Mouse (Mus musculus) adrenal gland, adult 8-10 months (tissue): ENCODE measurements around the gene Lemd2. TPM values are rescaled to one million over a fixed set of nuclear protein-coding genes. Genes with fewer than 3 reads are reported as not detected.
A peak's percentile ranks its signal among the peaks of the same experiment; 100 is the strongest.
"Not testable (repeated sequence)": the region's sequence is repeated elsewhere in the genome, so short reads cannot be mapped to it uniquely, and the experiment has no call there.

Source experiments
- DNase-seq: peaks from one replicate; pipeline ENCODE4 v3.0.0; 2022
- total RNA-seq, 4 experiments: library from RNA; stranded (reverse); gene quantifications; 2 replicates each; pipeline ENCODE4 v1.2.4; 2022

The Lemd2 gene
- 10 to 100 TPM; 58.3 to 93.1 (median 76.5) TPM for total RNA-seq

DNA sequence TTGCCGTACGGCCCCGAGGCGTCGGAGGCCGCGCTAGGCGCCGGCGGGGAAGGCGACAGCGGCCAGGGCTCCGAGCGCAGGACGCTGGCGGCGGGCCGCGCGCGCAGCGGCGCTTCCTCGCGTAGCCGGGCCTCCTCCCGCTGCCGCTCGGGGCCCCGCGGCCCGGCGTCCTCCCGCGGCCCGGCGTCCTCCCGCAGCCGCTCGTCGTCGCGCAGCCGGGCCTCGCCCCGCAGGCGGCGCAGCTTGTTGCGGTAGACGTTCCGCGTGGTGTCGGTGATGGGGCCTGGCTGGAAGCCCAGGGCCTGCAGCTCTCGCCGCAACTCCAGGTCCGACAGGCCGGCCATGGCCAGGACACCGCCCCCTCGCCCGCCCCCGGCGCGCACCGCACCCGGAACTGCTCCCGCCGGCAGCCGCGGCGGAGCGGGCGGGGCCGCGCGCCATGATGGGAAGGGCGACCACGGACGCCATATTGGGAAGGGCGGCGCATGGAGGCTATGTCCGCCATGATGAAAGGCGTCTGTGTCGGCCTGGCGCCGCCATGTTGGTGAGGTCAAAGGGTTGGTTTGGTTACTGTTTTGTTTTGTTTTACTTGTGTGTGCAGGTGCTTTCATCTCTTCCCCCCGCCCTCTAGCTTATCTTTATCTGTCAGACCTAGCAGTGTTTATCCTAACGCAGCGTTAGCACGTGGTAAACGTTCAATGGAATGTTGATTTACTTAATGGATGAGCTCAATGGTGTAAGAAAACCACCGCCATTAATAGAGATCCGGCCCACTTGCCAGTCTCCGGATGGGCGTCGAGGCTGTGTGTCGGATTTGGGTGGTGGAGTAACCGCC lies at the start of gene Lemd2:
Gene Lemd2, minus strand, starts transcription at position 395 of the 835 bp plus-strand sequence.
- peak; percentile 94 for DNase-seq

DNA sequence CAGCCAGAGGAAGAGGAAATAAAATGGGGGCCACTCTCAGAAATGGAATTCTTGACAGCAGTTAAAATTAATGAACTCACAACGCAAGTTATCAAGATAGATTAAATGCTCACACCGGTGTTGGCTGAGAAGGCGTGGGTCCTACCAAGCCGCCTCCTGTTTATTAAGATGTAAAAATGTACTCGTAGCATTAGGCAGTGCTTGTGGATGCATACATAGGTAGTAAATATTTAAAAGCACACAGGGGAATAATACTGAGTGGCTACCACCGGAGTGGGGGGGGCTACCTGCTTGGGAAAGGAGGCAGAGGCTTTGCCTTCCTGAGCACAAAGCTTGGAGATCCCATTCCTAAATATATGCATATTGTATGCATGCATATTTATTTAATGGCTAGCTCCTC lies 46.9 kb upstream of the Lemd2 start:
- no peak for DNase-seq

DNA sequence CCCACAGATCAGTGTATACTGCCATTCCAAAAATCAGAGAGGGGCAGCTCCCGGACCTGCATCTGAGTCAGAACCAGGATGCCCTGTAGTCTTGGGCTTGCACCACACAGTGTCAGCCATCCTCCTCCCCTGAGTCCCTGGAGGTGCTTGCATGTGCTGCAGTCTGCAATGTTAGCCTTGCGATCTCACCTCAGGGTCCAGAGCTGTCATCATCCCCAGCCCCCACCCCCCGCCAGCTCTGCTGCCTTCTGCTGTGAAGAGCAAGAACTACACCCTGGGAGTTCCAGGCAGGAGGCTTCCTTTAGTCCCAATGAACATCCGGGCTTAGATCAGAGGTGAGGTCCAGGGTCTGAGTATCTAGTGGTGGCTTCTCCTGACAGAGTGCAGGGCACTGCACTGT lies 46.2 kb upstream of the Lemd2 start:
- no peak for DNase-seq

DNA sequence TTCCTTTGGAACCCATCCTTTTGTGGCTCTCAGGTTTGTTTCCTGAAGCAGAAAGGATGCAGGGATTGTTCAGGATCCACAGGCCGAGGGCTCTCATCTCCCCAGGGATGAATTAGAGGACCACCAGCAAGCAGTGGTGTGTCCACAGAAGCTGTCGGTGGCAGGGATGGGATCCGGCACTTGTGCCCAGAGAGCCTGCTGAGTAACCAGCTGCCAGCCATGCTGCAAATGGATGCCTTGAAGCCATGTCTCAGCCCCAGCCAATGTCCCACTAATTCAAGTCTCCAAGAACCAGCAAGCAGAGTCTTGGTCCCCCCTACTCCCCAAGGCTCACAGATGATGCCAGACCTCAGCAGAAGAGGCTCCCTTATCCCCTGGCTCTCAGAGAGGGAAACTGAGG lies 44.8 kb upstream of the Lemd2 start:
- DNase-seq: no peak

DNA sequence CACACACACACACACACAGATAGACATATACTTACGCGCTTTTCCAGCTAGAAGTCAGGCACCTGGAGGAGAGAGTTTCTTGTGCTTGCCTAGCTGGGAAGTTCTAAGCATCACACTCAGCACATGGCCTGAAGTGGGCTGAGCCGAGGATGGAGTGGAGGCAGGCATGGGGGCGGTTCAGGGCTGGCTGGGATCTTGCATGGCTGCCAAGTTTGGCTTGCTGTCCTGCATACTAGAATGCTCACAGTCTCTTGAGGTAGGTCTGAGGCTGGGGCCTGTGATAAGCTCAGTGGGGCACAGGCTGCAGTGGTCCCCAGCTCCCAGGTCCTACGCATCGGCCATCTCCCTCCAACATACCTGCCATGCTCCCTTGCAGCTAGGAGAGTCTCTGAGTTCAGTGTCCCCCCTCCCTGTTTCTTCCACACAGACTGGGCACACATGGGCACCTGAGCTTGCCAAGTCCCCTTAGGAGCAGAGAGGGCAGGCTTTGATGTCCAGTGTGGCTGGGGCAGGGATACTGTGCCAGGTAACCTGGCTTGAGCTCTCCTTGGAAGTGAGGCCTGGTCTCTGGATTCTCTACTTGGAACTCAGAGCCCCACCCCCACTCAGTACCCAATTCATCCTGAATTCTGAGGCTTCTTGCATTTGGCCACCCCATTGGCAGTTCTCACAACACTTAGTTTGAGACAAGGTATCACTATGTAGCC lies 43.6 kb upstream of the Lemd2 start:
- no peak for DNase-seq

DNA sequence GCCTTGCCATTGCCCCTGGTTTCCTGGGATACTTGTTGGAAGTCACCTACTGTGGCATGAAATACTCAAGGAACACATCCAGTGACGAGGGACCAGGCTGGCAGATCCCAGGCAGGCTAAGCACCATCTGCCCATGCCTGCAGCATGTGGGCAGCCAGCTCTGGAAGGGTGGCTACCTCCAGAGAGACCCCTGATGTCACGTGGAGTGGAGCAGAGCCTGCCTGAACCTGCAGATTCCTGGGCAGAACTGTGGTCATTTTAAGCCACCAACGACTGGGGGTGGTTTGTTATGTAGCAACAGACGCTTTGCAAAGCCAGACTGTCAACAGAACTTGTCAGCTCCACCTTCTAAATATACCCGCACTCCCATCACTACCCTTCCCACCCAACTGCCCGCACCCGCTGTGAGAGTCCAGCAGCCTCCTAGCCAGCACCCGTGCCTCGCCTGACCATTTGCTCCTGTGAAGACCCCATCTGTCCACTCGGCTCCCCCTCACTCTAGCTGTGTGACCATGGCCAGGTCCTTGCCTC lies 41.6 kb upstream of the Lemd2 start:
- no peak for DNase-seq

DNA sequence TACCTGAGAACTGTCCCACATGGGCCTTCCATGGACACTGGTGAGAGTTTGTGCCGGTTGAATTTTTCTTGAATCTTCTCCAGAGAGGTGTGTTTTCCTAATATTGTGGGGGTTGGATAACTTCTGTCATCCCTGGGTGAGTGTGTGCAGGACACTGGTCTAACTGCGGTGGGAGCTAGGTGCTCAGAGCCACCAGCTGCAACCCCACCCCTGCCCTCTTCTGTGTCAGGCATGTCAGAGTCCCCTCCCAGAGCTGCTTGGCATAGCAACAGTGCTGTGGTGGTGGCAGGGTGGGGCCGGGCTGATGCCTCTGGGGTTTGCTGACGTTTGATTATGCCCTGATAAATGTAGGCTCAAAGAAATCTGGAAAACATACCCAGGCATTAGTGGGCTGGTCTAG lies 40.6 kb upstream of the Lemd2 start:
- DNase-seq: no peak

DNA sequence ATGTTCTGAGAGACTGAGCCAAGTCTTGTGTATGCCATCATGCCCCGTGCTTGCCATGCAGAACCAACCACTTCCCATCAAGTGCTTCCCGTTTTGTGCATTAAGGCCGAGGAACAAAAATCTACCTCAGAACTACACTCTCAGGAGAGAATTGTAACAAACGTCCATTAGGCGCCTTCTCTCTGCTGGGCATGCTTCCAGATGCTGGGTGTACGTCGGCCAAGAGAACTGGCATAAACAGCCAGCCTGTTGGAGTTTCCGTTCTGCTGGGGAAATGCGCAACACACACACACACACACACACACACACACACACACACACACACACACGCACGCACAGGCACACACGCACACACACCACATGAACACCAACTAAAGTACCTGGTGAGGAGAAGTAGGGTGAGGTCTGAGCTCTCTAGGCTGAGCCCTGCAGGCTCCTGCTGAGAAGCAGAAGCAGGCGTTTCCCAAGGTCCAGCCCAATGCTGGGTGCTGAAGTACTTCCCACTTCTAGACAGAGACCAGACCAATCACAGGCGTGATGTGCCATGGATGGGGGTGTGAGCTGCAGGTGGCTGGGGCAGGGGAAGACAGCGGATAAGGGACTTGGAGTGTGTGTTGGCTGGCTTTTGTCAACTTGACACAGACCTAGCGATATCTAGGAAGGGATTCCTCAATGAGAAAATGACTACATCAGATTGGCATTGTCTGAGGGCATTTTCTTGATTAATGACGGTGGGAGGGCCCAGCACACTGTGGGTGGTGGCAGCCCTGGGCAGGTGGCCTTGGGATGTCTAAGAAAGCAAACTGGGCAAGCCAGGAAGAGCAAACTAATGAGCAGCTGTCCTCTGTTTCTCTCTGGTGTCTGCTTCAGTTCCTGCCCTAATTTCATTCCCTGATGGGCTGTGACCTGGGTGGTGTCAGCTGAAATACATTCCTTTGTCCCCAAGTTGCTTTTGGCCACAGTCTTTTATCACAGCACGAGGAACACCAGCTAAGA lies 38.2 kb upstream of the Lemd2 start:
- DNase-seq: peak; percentile 80

DNA sequence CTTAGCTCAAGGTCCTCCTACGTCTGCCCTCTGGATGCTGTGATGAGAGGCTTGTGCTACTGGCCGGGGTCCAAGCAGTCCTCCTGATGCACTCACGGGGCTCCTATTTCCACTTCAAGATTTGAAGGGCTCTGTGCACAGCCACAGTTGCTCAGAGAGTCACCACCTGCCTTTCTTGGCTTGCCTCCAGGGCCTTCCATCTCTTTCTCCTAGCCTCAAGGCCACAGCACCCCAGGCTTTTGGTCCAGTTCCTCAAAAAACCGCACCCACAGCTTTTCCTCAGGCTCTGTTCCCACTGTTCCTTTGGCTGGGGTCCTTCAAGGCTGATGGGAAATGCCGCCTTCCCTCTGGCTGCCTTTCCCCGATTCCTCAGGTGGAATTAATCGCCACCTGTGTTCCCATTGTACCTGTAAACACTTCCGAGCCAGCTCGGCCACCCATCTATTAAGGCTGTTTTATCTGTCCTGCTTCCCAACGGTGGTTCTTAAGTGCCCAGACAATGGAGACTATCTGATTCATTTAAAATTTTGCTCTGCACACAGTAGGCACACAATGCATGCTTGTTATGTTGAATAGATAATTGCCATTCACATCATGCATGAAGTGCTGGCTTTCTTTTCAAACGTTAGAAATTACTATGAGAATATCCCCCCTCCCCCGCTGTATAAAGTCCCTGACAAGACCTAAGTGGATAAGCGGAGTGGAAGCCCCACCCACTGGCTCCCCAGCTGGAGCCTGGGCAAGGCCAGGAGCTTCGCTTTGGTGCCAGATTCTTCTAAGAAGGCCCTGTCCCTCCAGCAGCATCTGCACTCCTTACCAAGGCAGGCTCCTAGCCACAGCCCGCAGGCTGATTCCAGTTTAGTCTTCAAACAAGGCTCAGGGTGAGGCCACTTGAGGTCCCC lies 36.5 kb upstream of the Lemd2 start:
- DNase-seq: peak; percentile 36

DNA sequence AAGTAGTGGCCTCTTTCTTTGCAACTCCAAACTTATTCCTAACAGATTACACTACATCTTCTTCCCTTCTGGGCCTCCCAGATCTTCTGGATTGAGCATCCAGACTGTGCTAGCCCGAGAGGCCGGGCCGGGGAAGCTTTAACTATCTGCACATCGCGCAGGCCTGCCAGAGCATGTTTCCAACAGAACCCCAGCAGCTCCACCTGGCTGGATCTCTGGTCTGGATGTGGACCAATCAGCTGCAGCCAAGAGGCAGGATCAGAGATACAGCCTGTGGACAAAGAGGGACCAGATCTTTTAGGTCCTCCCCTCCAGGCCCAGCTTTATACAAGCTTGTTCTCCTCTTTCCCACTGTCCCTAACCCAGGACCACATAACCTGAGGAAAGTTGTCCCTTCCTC lies 35.7 kb upstream of the Lemd2 start:
- no peak for DNase-seq

DNA sequence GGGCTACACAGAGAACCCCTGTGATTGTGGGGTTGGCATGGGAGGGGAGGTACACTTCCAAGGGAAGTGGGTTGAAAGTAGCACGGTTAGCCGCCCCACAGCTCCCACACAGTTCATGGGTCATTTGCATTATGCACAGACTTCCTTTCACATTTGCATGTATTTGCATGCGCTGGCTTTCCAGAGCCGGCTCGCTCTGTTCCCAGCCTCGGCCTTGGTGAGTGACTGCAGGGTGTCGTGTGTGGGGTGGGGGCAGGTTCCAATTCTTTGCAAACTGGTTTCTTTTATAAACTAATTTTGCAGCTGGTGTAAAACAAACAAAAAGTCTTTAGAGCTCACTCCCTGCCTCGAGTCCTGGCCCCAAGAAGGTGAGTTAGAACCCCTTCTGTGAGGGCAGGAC lies 34.4 kb upstream of the Lemd2 start:
- no peak for DNase-seq

DNA sequence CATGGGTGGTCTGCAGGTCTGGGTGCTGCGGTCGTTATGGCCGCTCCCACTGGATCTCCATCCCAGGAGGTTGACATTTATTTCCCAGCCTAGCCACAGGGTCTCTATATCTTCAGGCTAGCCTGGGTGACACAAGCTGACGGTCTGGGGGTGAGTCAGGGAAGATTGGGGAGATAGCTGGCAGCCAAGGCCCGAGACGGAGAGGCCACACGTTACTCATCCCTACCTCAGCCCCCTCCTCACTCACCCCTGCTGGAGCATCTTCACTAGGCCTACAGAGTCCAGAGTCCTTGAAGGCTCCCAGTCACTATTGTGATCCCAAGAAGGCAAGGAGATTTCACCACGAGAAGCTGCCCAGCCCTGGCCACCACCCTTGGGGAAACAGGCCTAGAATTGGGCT lies 33.5 kb upstream of the Lemd2 start:
- DNase-seq: no peak

DNA sequence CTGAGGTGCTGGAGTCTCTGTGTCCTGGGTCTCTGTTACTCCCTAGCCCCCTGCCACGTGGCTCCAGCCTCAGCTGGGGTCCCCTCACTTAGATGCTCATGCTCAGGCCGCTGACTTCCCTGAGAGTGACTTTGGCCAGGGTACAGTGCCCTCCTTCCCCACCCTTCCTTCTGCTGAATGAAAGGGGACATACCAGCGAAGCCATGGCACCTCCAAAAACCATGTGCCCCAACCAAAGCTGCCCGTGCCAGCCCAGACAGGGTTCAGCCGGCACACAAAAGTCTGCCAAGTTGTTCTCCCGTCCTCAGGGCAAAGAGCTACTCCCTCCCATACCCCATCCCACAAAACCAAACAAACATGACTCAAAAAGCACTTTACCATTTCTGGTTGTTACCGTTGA lies 29.0 kb upstream of the Lemd2 start:
- no peak for DNase-seq

DNA sequence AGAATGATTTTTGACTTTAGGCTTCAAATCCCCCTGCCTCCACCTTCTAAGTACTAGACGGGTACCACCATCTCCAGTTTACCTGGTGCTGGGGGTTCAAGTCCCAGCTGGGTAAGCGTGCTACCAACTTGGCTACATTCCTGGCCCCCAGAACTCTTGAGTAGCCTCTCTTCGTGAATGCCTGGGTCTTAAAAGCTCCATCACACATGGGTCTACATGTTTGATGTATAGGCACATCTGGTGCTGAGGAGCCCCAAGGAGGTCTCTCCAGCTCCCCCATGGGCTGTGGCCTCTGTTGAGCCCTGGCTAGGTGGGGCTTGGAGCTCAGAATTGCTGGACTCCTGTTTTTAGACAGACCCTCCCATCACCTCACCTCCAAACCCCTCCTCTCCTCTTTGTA lies 27.9 kb upstream of the Lemd2 start:
- no peak for DNase-seq

DNA sequence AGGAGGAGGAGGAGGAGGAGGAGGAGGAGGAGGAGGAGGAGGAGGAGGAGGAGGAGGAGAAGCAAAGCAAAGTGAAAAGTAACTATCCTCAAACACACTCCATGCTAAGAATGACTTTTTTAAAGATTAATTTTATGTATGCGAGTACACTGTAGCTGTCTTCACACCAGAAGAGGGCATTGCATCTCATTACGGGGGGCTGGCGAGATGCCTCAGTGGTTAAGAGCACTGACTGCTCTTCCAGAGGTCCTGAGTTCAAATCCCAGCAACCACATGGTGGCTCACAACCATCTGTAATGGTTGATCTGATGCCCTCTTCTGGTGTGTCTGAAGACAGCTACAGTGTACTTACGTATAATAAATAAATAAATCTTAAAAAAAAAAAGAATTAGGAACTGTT lies 27.3 kb upstream of the Lemd2 start:
- DNase-seq: not testable (repeated sequence)

DNA sequence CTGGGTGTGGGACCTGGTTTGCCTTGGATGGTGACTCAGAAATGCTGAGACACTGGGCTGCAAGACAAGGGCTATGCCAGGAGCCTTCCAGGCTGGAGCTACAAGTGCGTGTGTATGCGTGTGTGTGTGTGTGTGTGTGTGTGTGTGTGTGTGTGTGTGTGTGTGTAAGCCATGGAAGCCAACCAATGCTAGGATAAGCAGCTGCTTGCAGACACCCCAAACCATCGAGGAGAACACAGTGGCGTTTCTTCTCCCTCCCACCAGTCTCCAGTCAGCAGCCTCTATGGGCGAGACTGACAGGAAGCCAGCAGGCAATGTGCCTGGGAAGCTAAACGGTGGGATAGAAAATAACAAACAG lies 26.9 kb upstream of the Lemd2 start:
- DNase-seq: no peak

DNA sequence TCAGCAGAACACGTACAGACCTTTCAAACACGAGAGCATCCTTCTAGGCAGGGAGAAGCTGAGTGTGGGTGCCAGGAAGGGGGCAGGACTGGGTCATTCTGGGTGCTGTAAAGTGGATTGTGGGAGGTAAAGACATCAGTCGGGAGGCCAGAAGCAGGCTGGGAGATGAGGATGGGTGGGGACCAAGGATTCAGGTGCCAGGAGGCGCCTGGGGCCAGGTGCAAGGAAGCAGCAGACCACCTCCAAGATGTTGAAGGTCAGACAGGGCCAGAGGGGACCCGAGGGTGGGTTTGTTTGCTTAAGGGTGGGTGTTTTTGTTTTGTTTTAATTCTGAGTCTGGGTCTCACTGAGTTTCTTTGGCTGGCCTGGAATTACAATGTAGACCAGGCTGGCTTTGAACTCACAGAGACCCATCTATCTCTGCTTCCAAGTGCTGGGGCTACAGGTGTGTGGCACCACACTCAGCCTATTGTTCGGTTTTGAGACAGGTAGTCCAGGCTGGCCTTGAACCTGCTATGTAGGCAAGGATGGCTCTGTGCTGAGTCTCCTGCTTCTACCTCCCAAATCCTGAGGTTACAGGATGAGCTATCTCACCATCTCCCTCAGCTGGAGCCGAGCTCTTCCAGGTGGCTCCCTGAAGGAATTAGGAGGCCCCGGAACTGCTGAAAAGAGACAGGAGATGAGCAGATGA lies 26.3 kb upstream of the Lemd2 start:
- no peak for DNase-seq

DNA sequence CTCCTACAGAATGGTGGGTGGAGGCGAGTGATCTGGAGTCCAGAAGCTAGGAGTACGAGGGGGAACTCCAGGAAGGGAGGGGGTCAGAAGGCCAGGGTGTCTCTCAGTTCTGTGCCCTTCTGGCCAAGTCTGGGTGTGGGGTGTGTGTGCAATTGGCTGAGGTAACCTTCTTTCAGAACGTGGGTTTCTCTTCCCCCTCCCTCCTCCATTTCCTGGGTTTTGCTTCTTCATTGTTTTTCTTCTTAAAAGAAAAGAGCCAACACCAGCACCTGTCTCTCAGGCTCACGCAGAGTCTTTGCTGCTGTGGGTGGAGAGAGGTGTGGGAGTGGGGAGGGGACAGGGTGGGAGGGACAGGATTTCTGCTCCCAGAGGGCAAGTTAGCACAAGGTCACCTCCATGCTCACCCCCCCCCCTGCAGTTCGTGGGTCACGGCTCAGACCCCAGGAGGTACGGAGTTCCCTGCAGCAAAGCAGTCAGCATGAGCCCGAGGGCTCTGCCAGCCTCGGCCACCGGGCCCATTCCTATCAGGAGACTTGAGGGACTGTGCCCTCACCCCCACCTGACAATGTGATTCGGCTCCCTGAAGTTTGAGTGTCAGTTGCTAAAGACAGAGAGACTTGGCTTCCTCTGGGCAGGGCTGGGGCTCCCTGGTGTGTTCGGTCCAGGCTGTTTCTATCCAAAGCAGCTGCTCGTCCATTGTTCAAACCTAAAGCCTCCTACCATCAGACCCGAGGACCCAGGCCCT lies 25.6 kb upstream of the Lemd2 start:
- DNase-seq: no peak

DNA sequence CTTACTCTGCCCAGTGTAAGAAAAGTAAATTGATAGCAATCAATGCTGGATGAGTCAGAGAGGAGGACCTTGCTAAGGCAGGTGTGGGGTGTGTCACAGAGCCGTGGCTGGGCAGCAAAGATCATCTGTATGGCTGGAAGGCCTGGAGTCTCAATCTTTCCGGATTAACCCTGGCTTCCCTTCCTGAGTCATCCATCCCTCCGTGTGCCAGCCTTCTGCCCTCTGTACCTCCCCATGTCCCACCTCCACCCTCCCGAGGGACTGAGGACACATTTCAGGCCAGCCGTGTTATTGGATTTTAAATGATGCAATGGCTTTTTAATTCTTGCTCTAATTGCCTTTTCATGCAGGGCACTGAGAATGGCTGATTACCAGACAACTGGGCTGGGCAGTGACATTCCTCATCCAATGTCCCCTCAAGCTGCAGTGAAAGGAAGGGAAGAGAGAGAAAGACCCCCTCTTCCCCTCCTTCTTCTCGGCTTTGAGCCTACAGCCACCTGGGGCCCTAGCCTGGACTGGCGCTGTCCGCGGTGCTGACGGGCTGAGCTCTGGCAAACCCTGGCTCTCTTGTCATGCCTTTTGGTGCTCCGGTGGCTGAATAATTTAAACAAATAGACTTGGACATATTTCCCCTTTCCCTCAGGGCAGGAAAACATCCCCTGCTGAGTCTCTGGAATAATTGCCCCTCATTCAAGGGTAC lies 24.1 kb upstream of the Lemd2 start:
- DNase-seq: peak; percentile 46

DNA sequence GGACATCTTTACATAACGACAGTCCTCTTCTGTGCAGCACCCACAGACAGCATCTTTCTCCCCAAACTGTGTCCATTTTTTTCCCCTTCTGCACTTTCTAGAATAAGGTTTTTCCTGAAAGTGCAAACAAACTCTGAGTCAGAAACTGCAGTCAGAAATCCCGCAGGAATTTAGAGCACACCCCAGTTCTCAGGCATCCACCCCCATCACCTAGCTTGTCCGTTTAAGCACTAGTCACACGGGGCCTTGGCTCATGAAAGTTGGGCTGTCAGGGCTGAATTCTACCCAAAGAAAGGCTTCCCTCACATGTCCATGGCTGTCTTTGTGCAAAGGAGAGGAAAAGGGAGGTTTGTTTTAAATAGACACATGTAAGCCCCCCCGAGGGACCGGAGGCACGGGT lies 23.0 kb upstream of the Lemd2 start:
- DNase-seq: no peak
